Mouse (Mus musculus) activated CD4-positive, CD25-positive, alpha-beta regulatory T cell (primary cell): Measurements from ENCODE around the gene Myo1e. TPM values are rescaled to one million over a fixed set of nuclear protein-coding genes. Genes with fewer than 3 reads are reported as not detected.

Source experiments
- polyA plus RNA-seq, 2 experiments: library from polyadenylated mRNA; unstranded; fragments of 100-300 nt; shearing (Covaris generic); gene quantifications; one replicate each; pipeline ENCODE4 v1.2.1; 2017

Myo1e gene
- 10 to 100 TPM; 29.5 to 59.8 TPM for polyA plus RNA-seq

GRCm38 (mm10) chr9:70207151-70207831, at the start of gene Myo1e:
Myo1e (plus strand) TSS chr9:70207350.

GRCm38 (mm10) chr9:70421257-70422056, 214.3 kb downstream of the Myo1e start, which contains the start of gene Ccnb2:
Ccnb2 (minus strand) TSS chr9:70421547.

Other genes with a start within 250 kb of the Myo1e start
- gene Bnip2, start 217.9 kb upstream of the Myo1e start, polyA plus RNA-seq: 100 to 1,000 TPM; 103 to 115 TPM
- 100 to 1,000 TPM; 130 to 168 TPM for gene Gtf2a2, start 194.8 kb upstream of the Myo1e start, polyA plus RNA-seq
- under 1 TPM in 1 of 2 experiments, not detected in 1; 0.44 TPM for gene Gcnt3, start 169.3 kb upstream of the Myo1e start, polyA plus RNA-seq
- under 1 TPM; 0.60 to 0.86 TPM for gene Fam81a, start 64.8 kb upstream of the Myo1e start, polyA plus RNA-seq
- 10 to 100 TPM; 40.2 to 49.1 TPM for gene Ccnb2, start 214.2 kb downstream of the Myo1e start, polyA plus RNA-seq